Mouse (Mus musculus) lung, postnatal 0 days (tissue): ENCODE data around the gene Nr4a1.

Experiments
- CTCF ChIP-seq: IDR thresholded peaks from 2 replicates; pipeline ENCODE4 v1.5.1; 2016; ENCODE audit warnings: antibody characterized with exemption, mild to moderate bottlenecking
- EP300 ChIP-seq: IDR thresholded peaks from 2 replicates; pipeline ENCODE4 v1.6.1; 2016; ENCODE audit warnings: antibody characterized with exemption, mild to moderate bottlenecking, control low read depth

DNA sequence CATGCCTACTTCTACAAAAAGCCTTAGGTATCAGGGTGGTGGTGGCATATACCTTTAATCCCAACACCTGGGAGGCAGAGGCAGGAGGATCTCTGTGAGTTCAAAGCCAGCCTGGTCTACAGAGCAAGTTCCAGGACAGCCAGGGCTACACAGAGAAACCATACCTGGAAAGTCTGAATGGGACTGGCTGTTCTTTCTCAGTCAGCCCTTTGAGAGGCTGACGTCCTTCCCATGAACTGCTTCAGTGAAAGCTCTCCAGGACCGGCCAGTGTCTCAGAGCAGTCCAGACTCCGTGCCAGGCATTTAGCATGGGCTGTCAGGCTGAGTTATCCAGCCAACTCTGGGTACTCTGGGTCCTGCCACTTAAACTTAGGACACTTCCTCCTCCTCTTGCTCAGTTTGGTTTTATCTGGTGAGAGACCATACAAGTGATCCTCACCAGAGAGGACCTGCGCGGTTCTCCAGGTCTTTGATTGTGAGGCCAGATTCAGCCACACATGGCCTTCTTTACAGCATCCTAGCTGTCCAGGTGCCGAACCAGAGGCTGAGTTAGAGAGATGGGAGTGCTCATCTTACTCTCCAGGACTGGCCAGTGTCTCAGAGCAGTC lies 66.0 kb downstream of the Nr4a1 start:
- TF ChIP-seq CTCF: no peak
- TF ChIP-seq EP300: no peak
